Mouse (Mus musculus): Measurements from ENCODE around the gene Crybb1.

- no peak for TF ChIP-seq GATA1 (IDR thresholded peaks at IDR 0.05; ENCODE audit: borderline replicate concordance, low read length)
- TF ChIP-seq FLI1 (IDR thresholded peaks at IDR 0.05; ENCODE audit: low read length): no peak
Measured at GRCm38 (mm10) chr5:112220203-112220602, 35.4 kb upstream of the Crybb1 start.
